Mouse (Mus musculus): ENCODE results near the gene Dchs1. TPM values are rescaled to one million over a fixed set of nuclear protein-coding genes. Genes with fewer than 3 reads are reported as not detected.
"Not testable (repeated sequence)": the region's sequence is repeated elsewhere in the genome, so short reads cannot be mapped to it uniquely, and the experiment has no call there.

Gene Dchs1
- polyA plus RNA-seq, 2 experiments: 28.5 to 48.6 TPM

DNA sequence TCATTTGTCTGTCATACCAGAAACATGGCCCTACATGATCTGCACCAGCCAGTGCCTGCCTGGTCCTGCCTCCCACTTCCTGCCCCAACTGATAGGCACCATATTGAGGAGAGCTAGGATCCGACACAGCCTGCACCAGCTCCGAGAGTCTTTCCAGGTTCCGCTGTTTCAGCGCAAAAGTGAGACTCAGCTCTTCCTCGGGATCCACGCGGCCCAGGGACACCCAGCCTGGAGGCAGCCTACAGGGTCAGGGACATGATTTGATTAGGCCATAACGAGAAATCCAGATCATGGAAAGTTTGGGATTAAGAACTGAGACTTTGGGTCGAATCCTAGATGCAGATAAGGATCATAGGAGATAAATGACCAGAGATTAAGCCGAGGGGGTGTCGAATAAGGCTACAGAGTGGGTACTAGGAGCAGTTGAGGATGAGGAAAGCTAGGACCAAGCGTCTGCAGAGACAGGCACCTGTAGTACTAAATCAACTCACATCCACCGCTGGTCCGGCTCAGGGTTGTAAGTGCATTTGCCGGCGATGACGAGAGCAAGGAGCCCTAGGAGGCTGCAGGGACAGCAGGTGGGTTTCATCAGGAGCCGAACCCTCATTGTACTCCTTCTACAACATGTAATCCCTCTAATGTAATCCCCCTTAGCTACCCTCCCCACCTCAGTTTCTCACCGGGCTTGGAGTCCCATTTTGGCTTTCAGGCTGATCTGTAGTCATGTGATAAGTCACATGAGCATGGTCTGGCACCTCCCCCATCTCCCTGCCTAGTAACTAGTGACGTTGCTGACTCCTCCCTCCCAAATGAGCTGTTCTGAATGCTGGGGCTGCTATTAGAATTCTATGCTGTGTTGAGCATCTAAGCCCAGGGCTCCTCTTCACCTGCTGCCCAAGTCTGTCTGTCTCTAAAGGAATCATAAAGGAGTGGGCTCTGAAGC lies 35.7 kb downstream of the Dchs1 start, which contains the start of gene Tpp1:
TSS of gene Tpp1 (minus strand) at position 745 of the 943 bp plus-strand sequence.
- DNase-seq (ENCODE audit: low spot score) (peak; percentile 94), ATAC-seq (ENCODE audit: low FRiP score, low read depth) (peak; percentile 95)
- TF ChIP-seq POLR2A (IDR thresholded peaks at IDR 0.05; ENCODE audit: borderline replicate concordance, extremely low read depth, insufficient read depth, insufficient read length): no peak
- no peak within 1 kb of the TSS; the same call in 1 of the 2 replicates for H3K27ac ChIP-seq (replicated peaks; ENCODE audit: low read depth, low read length)
- 22% methylated on average over 20 of the region's 20 CpGs for WGBS
- peak within 1 kb of the TSS; percentile 51 for H3K4me3 ChIP-seq (replicated peaks; ENCODE audit: low read length)
- H3K27me3 ChIP-seq (ENCODE audit: control insufficient read depth, insufficient read depth, low read length): no peaks in the 10 kb centered on the region
- no peaks in the 10 kb centered on the region for H3K9me3 ChIP-seq (ENCODE audit: control insufficient read depth, low read length)
- H3K36me3 ChIP-seq (ENCODE audit: control insufficient read depth, insufficient read depth, low read length): peaks cover 50% of the 10 kb centered on the region
- H3K4me2 ChIP-seq (replicated peaks; ENCODE audit: low read depth, low read length, severe bottlenecking): peak within 1 kb of the TSS; percentile 66
- peaks cover 5% of the 10 kb centered on the region; the same call in 1 of the 2 replicates for H3K4me1 ChIP-seq (ENCODE audit: control insufficient read depth, insufficient read depth, low read length)
- peak within 1 kb of the TSS; percentile 61 for H3K9ac ChIP-seq (ENCODE audit: low read depth, low read length, severe bottlenecking)

- no peak overlapping the region for H3K27ac ChIP-seq (replicated peaks; ENCODE audit: low read depth, low read length)
- no peak overlapping the region for H3K4me3 ChIP-seq (replicated peaks; ENCODE audit: low read length)
- H3K9ac ChIP-seq (ENCODE audit: low read depth, low read length, severe bottlenecking): no peak overlapping the region
- TF ChIP-seq POLR2A (IDR thresholded peaks at IDR 0.05; ENCODE audit: borderline replicate concordance, extremely low read depth, insufficient read depth, insufficient read length): no peak
- peaks cover 5% of the 10 kb centered on the region; the same call in 1 of the 2 replicates for H3K4me1 ChIP-seq (ENCODE audit: control insufficient read depth, insufficient read depth, low read length)
- 80% methylated on average over 2 of the region's 2 CpGs for WGBS
- ATAC-seq (ENCODE audit: low FRiP score, low read depth) (no peak), DNase-seq (ENCODE audit: low spot score) (no peak)
- H3K27me3 ChIP-seq (ENCODE audit: control insufficient read depth, insufficient read depth, low read length): no peaks in the 10 kb centered on the region
- no peak overlapping the region for H3K4me2 ChIP-seq (replicated peaks; ENCODE audit: low read depth, low read length, severe bottlenecking)
- peaks cover 19% of the 10 kb centered on the region for H3K36me3 ChIP-seq (ENCODE audit: control insufficient read depth, insufficient read depth, low read length)
- no peaks in the 10 kb centered on the region for H3K9me3 ChIP-seq (ENCODE audit: control insufficient read depth, low read length)
Observed at GRCm38 (mm10) chr7:105747776-105748175, 39.7 kb downstream of the Dchs1 start.

GRCm38 (mm10) chr7:105743926-105744590 lies 43.4 kb downstream of the Dchs1 start, which contains the start of gene Taf10:
TSS of gene Taf10 (minus strand) at chr7:105744361.
- ATAC-seq (ENCODE audit: low FRiP score, low read depth): peak; percentile 95
- WGBS: 0% methylated on average over 19 of the region's 67 CpGs
- TF ChIP-seq POLR2A (IDR thresholded peaks at IDR 0.05; ENCODE audit: borderline replicate concordance, extremely low read depth, insufficient read depth, insufficient read length): peak; percentile 33; the same call in 1 of the 2 replicates

DNA sequence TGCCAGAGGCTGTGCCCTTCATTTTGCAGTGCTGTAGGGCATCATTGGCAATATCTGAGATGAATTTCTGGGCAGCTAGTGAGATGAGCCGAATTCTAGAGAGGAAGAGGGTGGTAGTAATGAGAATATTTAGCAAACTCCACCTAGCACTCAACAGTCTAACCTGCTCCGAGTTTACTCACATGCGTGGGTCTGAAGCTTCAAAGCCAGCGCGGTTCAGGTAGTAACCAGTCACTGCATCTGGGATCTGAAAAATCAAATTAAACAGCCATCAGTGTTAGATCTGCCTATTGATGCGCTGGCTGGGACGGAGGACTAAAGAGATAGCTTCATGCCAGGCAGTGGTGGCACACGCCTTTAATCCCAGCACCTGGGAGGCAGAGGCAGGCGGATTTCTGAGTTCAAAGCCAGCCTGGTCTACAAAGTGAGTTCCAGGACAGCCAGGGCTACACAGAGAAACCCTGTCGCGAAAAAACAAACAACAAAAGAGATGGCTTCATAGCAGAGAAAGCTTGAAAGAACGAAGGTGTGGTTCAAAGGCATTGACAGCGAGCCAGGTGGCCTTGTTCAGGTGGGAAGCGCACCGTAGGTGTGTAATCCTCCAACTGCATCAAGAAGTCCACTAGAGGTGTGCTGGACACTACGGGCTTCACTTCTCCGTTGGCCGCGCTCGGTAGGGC lies 44.1 kb downstream of the Dchs1 start:
- ATAC-seq (ENCODE audit: low FRiP score, low read depth); H3K27ac ChIP-seq (replicated peaks; ENCODE audit: low read depth, low read length); DNase-seq (ENCODE audit: low spot score); H3K27me3 ChIP-seq (ENCODE audit: control insufficient read depth, insufficient read depth, low read length); H3K9me3 ChIP-seq (ENCODE audit: control insufficient read depth, low read length); H3K4me1 ChIP-seq (ENCODE audit: control insufficient read depth, insufficient read depth, low read length): not testable (repeated sequence)
- peaks cover 42% of the 10 kb centered on the region for H3K36me3 ChIP-seq (ENCODE audit: control insufficient read depth, insufficient read depth, low read length)
- H3K9ac ChIP-seq (ENCODE audit: low read depth, low read length, severe bottlenecking): peak overlapping the region; percentile 87
- peak overlapping the region; percentile 88 for H3K4me3 ChIP-seq (replicated peaks; ENCODE audit: low read length)
- peak overlapping the region; percentile 76 for H3K4me2 ChIP-seq (replicated peaks; ENCODE audit: low read depth, low read length, severe bottlenecking)
- WGBS: 38% methylated on average over 17 of the region's 20 CpGs

More at GRCm38 (mm10) chr7:105743926-105744590, 43.4 kb downstream of the Dchs1 start, which contains the start of gene Taf10:
- peak; percentile 89 for DNase-seq (ENCODE audit: low spot score)
- Histone ChIP-seq H3K36me3 (ENCODE audit: control insufficient read depth, insufficient read depth, low read length) (peaks cover 42% of the 10 kb centered on the region), H3K9ac (ENCODE audit: low read depth, low read length, severe bottlenecking) (peak within 1 kb of the TSS; percentile 87), H3K4me3 (replicated peaks; ENCODE audit: low read length) (peak within 1 kb of the TSS; percentile 88), H3K27ac (replicated peaks; ENCODE audit: low read depth, low read length) (peak within 1 kb of the TSS; percentile 77), H3K27me3 (ENCODE audit: control insufficient read depth, insufficient read depth, low read length) (no peaks in the 10 kb centered on the region), H3K4me2 (replicated peaks; ENCODE audit: low read depth, low read length, severe bottlenecking) (peak within 1 kb of the TSS; percentile 76), H3K9me3 (ENCODE audit: control insufficient read depth, low read length) (no peaks in the 10 kb centered on the region), H3K4me1 (ENCODE audit: control insufficient read depth, insufficient read depth, low read length) (peaks cover 3% of the 10 kb centered on the region; the same call in 1 of the 2 replicates)

DNA sequence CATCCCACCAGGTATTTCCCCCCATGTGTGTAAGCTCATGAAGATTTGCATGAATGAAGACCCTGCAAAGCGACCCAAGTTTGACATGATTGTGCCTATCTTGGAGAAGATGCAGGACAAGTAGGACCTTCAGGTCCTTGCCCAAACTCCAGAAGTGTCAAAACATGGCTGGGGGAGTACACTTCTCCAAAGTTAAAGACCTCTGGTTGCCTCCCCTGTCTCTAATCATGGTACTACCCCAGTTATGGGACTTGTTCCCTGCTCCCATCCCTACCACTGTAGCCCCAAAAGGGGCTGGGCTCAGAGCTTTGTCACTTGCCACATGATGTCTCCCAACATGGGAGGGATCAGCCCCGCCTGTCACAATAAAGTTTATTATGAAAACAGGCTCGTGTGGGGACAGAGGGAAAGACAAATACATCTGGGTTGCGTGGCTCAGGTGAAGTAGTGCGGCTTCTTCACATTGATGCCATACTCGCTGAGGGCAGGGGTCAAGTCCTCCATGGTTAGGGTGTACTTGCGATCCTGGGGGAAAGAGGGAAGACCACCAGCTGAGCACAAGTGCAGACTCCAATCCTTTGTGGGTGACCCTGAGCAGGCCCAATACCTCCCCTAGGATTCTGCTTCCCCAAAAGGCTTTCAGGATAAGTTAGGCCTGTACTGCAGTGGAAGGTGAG lies 44.8 kb downstream of the Dchs1 start:
- H3K4me3 ChIP-seq (replicated peaks; ENCODE audit: low read length); H3K9ac ChIP-seq (ENCODE audit: low read depth, low read length, severe bottlenecking); ATAC-seq (ENCODE audit: low FRiP score, low read depth); H3K9me3 ChIP-seq (ENCODE audit: control insufficient read depth, low read length); H3K27me3 ChIP-seq (ENCODE audit: control insufficient read depth, insufficient read depth, low read length); H3K27ac ChIP-seq (replicated peaks; ENCODE audit: low read depth, low read length); DNase-seq (ENCODE audit: low spot score); H3K4me2 ChIP-seq (replicated peaks; ENCODE audit: low read depth, low read length, severe bottlenecking): not testable (repeated sequence)
- Histone ChIP-seq H3K36me3 (ENCODE audit: control insufficient read depth, insufficient read depth, low read length) (peaks cover 42% of the 10 kb centered on the region), H3K4me1 (ENCODE audit: control insufficient read depth, insufficient read depth, low read length) (peaks cover 14% of the 10 kb centered on the region)
- 80% methylated on average over 7 of the region's 7 CpGs for WGBS
